Mouse (Mus musculus) adrenal gland, postnatal 36 days (tissue): ENCODE data around the gene Usf1. TPM values are rescaled to one million over a fixed set of nuclear protein-coding genes. Genes with fewer than 3 reads are reported as not detected.
A peak's percentile ranks its signal among the peaks of the same experiment; 100 is the strongest.

Experiments used
- DNase-seq, 2 experiments: peaks; one replicate each; pipeline ENCODE4 v3.0.0; 2021; ENCODE audit warnings: mixed read lengths in 1 of 2
- long read RNA-seq, 2 experiments: library from polyadenylated mRNA; stranded (forward); transcript quantifications; one replicate each; pipeline ENCODE4 v2.0.0; 2021; ENCODE audit warnings: borderline sequencing depth in 2 of 2
- total RNA-seq, 2 experiments: library from RNA; stranded (reverse); gene quantifications; 2 replicates each; pipeline ENCODE4 v1.2.3; 2021

Gene Usf1
- total RNA-seq: 10 to 100 TPM; 54.1 to 72.9 TPM
- long read RNA-seq, experiment 1, transcript Usf1-208 (10 exons, 2,167 nt): major isoform, 26 of 40 reads
- long read RNA-seq, experiment 1, partial matches to known transcripts: 2 of 40 reads
- long read RNA-seq, experiment 1, other reads (novel, unspliced or antisense): 7 of 40 reads
- long read RNA-seq, experiment 2, transcript Usf1-208 (10 exons, 2,167 nt): major isoform, 5 of 9 reads
- long read RNA-seq, experiment 2, partial matches to known transcripts: 0 of 9 reads
- long read RNA-seq, experiment 2, other reads (novel, unspliced or antisense): 3 of 9 reads

DNA sequence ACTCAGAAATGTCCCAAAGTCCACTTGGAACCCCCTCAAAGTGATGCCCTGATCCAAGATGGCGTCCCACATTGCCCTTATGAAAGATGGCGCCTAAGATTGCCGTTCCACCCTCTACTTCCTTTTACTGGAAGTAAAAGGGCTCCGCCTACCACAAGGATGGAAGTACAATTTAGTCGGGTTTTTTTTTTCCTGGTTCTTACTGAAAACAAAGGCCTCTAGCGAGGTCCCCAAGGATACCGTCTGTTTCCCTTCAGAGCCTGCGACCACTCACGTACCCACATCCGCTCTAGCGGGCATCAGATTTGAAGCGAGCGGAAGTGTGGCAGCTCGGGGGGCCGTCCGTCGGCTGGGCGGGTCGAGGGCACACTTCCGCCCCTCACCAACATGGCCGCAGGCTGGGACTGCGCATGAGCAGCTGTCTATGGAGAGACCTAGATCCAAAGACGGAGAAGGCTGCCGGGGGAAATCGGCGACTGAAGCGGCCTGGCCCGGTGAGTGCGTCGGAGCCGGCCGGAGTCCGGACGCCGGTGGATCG is at the start of gene Usf1:
Gene Usf1 (plus strand): TSS at position 367 of the 538 bp plus-strand sequence.
- DNase-seq: peak; percentile 96

DNA sequence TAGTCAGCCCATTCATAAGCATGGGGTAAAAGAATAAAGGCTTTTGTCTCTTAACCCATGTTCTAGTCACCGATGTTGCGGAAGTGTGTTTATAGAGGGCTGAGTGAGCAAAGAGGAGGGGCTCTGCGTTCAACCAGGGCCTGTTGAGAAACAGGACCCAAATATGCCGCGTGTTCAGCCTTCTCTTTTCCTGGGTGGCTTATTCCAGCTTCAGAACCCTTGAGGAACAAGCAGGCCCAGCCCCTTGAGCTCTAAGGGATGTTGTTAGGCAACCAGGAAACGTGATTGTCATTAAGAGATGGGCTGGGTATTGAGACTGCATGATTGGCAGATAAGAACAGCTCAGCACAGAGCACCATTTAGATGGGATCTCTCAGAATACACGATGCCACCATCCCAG is 45.2 kb upstream of the Usf1 start:
- DNase-seq: no peak

GRCm38 (mm10) chr1:171369845-171370556 is 41.1 kb upstream of the Usf1 start, which contains the start of gene Nectin4:
Nectin4 (plus strand) TSS chr1:171370099.
- DNase-seq: no peak

- no peak for DNase-seq
Observed at GRCm38 (mm10) chr1:171372880-171373279, 38.2 kb upstream of the Usf1 start.

DNA sequence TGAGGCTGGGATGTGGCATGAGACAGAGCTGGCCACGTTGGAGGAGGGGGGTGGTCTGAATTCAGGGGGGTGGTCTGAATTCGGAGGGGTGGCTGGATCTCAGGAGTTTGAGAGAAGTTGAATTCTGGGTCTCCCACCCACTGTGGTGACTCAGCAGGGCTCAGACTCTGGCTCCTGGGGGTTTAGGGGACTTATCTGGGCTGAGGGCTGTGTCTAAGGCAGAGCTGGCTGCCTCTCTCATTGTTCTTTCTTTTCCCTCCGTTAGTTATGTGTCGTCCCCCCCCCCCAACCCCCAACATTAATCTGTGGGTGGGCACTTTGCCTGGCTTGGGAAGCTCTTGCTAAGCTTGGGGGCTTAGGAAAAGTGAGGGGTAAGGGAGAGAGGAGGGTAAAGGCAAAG is 37.2 kb upstream of the Usf1 start:
- no peak for DNase-seq

GRCm38 (mm10) chr1:171375646-171376097 is 35.4 kb upstream of the Usf1 start:
- no peak for DNase-seq

- DNase-seq: no peak
Observed at GRCm38 (mm10) chr1:171378298-171378697, 32.8 kb upstream of the Usf1 start.

DNA sequence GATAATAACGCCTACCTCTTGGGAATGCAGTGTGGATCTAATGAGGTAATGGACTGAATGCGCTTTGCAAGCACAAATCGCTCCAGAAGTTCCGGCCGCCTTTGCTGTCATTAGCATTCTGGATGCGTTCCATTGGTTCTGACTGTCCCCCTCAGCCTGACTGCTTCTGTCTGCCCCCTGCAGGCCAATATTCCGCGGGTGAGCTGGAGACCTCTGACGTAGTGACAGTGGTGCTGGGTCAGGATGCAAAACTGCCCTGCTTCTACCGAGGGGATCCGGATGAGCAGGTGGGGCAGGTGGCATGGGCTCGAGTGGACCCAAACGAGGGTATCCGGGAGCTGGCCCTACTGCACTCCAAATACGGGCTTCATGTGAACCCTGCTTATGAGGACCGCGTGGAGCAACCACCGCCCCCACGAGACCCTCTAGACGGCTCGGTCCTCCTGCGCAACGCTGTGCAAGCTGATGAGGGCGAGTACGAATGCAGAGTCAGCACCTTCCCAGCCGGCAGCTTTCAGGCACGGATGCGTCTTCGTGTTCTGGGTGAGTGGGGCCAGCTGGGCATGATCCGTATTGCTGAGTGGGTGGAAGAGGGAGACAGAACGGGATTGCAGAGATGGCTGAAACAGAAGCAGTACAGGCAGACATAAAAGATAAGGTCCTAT is 31.0 kb upstream of the Usf1 start:
- DNase-seq: peak; percentile 86

- DNase-seq: no peak
Observed at GRCm38 (mm10) chr1:171382096-171382620, 29.0 kb upstream of the Usf1 start.

DNA sequence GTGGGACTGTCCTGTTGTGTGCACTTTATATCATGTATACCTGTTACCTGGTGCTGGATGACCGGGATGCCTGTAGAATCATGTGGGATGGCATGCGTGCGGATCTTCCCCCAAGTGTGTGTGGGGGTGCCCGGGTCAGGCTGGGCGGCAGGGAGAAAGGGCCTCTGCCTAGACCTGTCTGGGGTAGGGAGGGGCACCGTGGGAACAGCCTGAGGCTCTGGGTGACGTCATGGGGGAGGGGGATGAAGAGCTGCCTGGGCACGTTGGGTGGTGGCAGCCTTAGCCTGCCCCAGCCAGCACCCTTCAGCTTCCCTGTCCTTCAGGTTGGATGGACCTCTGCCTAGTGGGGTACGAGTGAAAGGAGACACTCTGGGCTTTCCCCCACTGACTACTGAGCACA is 26.8 kb upstream of the Usf1 start:
- DNase-seq: no peak

GRCm38 (mm10) chr1:171385171-171385570 is 25.9 kb upstream of the Usf1 start:
- no peak for DNase-seq

GRCm38 (mm10) chr1:171387099-171387498 is 24.0 kb upstream of the Usf1 start:
- no peak for DNase-seq

DNA sequence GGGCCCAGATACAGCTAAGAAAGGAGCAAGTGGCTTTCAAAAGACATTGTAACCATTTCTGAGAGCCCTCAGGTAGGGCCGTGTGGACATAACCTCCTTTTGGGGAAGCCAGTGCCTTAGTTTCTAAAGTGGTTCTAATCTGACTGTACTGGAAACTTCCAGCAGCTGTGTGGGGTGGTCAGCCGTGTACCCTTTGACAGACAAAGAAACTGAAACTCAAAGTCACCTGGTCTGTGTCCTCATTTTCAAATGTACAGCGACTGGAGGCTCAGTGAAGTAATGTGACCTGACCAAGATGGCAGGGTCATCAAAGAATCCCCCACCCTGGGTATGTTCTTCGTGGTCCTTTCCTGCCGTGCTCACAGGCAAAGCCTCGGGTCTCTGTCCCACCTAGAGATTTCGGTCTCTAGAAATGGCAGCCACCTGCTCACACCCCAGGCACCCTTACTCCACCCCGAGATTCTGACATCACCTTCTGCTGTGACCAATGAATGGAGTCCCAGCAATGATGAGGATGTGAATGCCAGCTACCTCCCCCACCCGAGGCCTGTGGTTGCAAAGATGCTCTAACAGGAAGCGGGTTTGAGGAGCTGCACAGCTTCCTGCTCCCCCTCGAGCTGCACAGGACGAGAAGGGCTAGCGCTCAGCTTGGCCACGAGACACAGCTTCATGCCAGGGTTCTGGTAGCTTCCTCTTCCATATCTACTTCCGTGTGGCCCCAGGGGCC is 22.6 kb upstream of the Usf1 start, which contains the start of gene Arhgap30:
Gene Arhgap30 (plus strand): TSS at position 579 of the 727 bp plus-strand sequence.
- peak; percentile 17 to 39 for DNase-seq

DNA sequence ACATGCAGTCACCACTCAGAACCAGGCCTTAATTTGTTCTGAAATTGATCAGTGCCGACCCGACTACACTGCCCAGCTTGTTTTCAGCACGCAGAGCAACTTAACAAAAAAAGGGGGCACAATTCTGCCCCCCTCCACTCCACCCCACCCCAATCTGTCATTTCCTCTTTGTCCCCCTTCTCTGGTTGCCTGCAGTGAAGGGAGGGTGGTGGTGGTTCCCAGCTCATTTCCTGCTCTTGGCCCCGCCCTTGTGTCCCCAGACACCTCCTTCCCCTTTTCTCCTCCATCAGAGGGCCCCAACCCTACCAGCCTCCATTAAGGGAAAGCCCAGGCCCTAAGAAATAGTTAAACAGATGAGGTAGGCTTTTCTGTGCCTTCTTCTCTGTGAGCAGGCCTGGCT is 21.0 kb upstream of the Usf1 start:
- no peak for DNase-seq

GRCm38 (mm10) chr1:171401821-171402220 is 9.3 kb upstream of the Usf1 start:
- no peak for DNase-seq

GRCm38 (mm10) chr1:171402991-171403390 is 8.1 kb upstream of the Usf1 start:
- no peak for DNase-seq

- no peak for DNase-seq
Observed at GRCm38 (mm10) chr1:171407263-171407662, 3.9 kb upstream of the Usf1 start.

- DNase-seq: no peak
Observed at GRCm38 (mm10) chr1:171410231-171410630, 882 bp upstream of the Usf1 start.

DNA sequence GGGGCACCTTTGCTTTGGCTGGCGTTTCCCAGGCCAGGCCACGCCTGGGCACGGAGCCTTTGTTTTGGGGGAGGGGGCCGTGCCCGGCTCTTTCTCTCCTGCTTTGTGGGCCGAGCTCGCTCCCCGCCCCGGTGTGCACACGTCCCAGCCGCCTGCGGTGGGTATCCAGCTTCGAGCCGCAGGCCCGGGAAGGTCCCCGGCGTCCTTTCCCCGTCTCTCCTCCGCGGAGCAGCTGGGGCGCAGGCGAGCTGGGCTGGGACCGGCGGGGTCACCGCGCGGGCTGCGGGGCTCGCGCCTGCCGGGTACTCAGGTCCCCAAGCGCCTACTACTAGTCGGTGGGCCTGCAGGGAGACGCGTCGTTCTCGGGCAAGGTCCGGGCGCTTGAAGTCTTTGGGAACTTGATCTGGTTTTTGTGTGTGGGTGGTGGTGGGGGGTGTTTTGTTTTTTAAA is 404 bp downstream of the Usf1 start:
- DNase-seq: no peak

GRCm38 (mm10) chr1:171412001-171412441 is 908 bp downstream of the Usf1 start:
- peak; percentile 20 to 44 for DNase-seq

GRCm38 (mm10) chr1:171412446-171412845 is 1.3 kb downstream of the Usf1 start:
- DNase-seq: no peak
